Mouse (Mus musculus): Measurements from ENCODE around the gene Zfpm1. TPM values are rescaled to one million over a fixed set of nuclear protein-coding genes. Genes with fewer than 3 reads are reported as not detected.

Gene Zfpm1
- polyA plus RNA-seq, 1 experiment from 2014 or later = 2.9 TPM

DNA sequence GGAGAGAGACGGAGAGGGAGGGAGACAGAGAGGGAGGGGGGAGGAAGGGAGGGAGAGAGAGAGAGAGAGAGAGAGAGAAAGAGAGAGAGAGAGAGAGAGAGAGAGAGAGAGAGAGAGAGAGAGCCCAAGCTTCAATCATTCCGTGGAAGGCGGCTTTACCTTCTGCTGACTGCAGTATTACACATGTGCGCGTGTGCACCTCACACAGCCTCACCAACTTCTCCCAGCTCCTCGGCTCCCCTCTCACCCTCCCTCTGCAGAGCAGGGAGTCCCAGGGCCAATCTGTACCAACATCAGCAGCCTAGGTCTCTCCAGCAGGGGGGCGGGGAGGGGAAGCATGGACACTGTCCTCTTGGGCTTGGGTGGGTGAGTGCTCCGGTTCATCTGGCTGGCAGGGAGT, 81.0 kb downstream of the Zfpm1 start:
- 13% methylated on average over 7 of the region's 8 CpGs for WGBS
- Histone ChIP-seq H3K4me1 (ENCODE audit: insufficient read depth) (no peaks in the 10 kb centered on the region), H3K36me3 (ENCODE audit: insufficient read depth) (no peaks in the 10 kb centered on the region), H3K4me3 (ENCODE audit: low read depth, low read length) (no peak overlapping the region), H3K27ac (ENCODE audit: low read depth) (no peak overlapping the region), H3K9ac (no peak overlapping the region), H3K4me2 (no peak overlapping the region), H3K9me3 (ENCODE audit: low read depth, low read length) (no peaks in the 10 kb centered on the region), H3K27me3 (ENCODE audit: insufficient read depth, low read length) (no peaks in the 10 kb centered on the region)
- DNase-seq (no peak), ATAC-seq (ENCODE audit: insufficient read depth) (no peak)
- TF ChIP-seq CTCF (IDR thresholded peaks at IDR 0.05; ENCODE audit: low read depth) = no peak

DNA sequence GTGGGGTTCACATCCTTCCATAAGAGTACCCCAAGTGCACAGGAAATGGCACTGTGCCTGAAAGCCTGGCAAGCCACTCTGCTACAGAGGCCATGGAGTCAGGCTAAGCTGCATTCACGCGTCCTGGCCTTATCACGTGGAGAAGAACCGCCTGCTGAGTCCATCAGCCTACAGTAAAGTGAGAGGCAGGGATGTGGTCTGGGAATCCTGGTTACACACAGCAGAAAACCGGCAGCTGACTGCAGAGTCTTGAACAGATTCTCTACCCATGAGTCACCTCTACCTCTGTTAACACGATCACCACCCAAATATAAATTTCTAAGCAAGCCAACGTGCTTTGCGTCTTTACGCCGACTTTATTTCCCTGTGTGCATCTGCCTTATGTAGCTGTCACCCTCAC, 86.6 kb downstream of the Zfpm1 start:
- Histone ChIP-seq H3K36me3 (ENCODE audit: insufficient read depth) (no peaks in the 10 kb centered on the region), H3K4me2 (no peak overlapping the region), H3K9me3 (ENCODE audit: low read depth, low read length) (no peaks in the 10 kb centered on the region), H3K9ac (no peak overlapping the region), H3K27me3 (ENCODE audit: insufficient read depth, low read length) (no peaks in the 10 kb centered on the region), H3K4me1 (ENCODE audit: insufficient read depth) (no peaks in the 10 kb centered on the region), H3K4me3 (ENCODE audit: low read depth, low read length) (no peak overlapping the region), H3K27ac (ENCODE audit: low read depth) (no peak overlapping the region)
- DNase-seq = no peak
- no peak for TF ChIP-seq CTCF (IDR thresholded peaks at IDR 0.05; ENCODE audit: low read depth)
- WGBS = 58% methylated on average over 10 of the region's 10 CpGs
- ATAC-seq (ENCODE audit: insufficient read depth) = no peak

DNA sequence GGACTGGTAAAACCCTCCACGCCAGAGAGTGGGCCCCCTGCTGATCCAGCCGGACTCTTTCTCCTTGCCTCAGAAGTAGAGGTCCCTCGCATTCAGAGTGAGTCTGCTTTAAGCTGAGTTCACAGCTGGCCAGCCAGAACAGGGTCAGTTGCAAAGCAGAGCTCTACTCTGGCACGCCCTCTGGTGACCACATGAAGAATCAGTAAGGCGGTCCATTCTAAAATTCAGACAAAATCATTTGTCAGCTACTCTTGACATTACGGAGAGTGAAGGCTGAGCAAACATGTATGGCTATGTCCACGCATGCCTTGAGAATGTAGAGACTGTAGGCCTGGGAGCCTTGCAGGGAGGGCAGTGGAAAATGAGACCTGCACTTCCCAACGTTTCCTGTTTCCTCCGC, 87.7 kb downstream of the Zfpm1 start:
- Histone ChIP-seq H3K27ac (ENCODE audit: low read depth) (peak overlapping the region; percentile 55; the same call in 1 of the 2 replicates), H3K36me3 (ENCODE audit: insufficient read depth) (no peaks in the 10 kb centered on the region), H3K4me3 (ENCODE audit: low read depth, low read length) (no peak overlapping the region), H3K9ac (no peak overlapping the region), H3K4me2 (no peak overlapping the region), H3K4me1 (ENCODE audit: insufficient read depth) (no peaks in the 10 kb centered on the region), H3K27me3 (ENCODE audit: insufficient read depth, low read length) (no peaks in the 10 kb centered on the region), H3K9me3 (ENCODE audit: low read depth, low read length) (no peaks in the 10 kb centered on the region)
- peak; percentile 79 for ATAC-seq (ENCODE audit: insufficient read depth)
- TF ChIP-seq CTCF (IDR thresholded peaks at IDR 0.05; ENCODE audit: low read depth) = peak; percentile 87
- WGBS = 5% methylated on average over 9 of the region's 9 CpGs
- DNase-seq = peak; percentile 90

DNA sequence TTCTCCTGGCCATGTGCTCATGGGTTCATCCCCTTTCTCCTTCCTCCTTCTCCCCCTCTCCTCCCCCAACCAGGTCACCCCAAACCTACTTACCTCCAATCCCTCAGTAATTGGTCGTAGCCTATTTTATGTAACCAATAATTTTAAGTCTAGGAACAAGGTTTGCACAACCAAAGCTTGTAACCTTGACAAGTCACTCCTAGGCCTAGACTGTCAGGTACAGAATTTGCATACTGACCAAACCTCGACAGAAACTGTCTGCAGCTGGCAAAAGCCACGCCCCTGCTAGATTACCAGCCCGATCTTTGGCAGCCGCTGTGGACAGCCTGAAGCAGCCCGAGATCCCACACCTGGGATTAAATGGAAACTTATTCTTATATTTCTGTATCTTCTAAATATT, 89.8 kb downstream of the Zfpm1 start:
- DNase-seq (no peak), ATAC-seq (ENCODE audit: insufficient read depth) (no peak)
- Histone ChIP-seq H3K9ac (no peak overlapping the region), H3K4me1 (ENCODE audit: insufficient read depth) (no peaks in the 10 kb centered on the region), H3K4me3 (ENCODE audit: low read depth, low read length) (no peak overlapping the region), H3K36me3 (ENCODE audit: insufficient read depth) (no peaks in the 10 kb centered on the region), H3K4me2 (no peak overlapping the region), H3K27me3 (ENCODE audit: insufficient read depth, low read length) (no peaks in the 10 kb centered on the region), H3K27ac (ENCODE audit: low read depth) (no peak overlapping the region), H3K9me3 (ENCODE audit: low read depth, low read length) (no peaks in the 10 kb centered on the region)
- no peak for TF ChIP-seq CTCF (IDR thresholded peaks at IDR 0.05; ENCODE audit: low read depth)
- 57% methylated on average over 6 of the region's 6 CpGs for WGBS

DNA sequence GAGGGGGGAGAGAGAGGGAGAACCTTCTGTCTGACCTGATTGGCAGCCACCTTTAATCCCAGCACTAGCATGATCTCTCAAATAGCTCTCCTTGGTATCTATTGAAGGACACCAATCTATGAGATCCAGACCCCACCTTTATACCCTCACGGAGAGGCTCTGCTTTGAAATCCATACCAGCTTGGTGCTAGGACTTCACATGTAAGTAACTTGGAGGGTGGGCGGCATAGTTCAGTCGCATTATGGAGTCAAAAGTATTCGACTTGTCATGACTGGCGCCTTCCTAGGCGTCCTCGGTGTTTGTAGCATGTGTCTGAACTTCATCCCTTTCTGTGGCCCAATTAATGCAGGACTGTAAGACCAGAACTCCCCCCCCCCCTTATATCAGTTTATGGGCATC, 93.4 kb downstream of the Zfpm1 start:
- TF ChIP-seq CTCF (IDR thresholded peaks at IDR 0.05; ENCODE audit: low read depth) = no peak
- Histone ChIP-seq H3K4me2 (peak overlapping the region; percentile 79; the same call in 1 of the 2 replicates), H3K4me1 (ENCODE audit: insufficient read depth) (0 out of 2 replicates have a peak, but pooled peaks cover 10% of the 10 kb centered on the region), H3K36me3 (ENCODE audit: insufficient read depth) (peaks cover 10% of the 10 kb centered on the region; the same call in 1 of the 2 replicates), H3K9ac (no peak overlapping the region), H3K4me3 (ENCODE audit: low read depth, low read length) (no peak overlapping the region), H3K9me3 (ENCODE audit: low read depth, low read length) (no peaks in the 10 kb centered on the region), H3K27me3 (ENCODE audit: insufficient read depth, low read length) (no peaks in the 10 kb centered on the region), H3K27ac (ENCODE audit: low read depth) (no peak overlapping the region)
- WGBS = 92% methylated on average over 7 of the region's 7 CpGs
- DNase-seq (no peak), ATAC-seq (ENCODE audit: insufficient read depth) (no peak)

DNA sequence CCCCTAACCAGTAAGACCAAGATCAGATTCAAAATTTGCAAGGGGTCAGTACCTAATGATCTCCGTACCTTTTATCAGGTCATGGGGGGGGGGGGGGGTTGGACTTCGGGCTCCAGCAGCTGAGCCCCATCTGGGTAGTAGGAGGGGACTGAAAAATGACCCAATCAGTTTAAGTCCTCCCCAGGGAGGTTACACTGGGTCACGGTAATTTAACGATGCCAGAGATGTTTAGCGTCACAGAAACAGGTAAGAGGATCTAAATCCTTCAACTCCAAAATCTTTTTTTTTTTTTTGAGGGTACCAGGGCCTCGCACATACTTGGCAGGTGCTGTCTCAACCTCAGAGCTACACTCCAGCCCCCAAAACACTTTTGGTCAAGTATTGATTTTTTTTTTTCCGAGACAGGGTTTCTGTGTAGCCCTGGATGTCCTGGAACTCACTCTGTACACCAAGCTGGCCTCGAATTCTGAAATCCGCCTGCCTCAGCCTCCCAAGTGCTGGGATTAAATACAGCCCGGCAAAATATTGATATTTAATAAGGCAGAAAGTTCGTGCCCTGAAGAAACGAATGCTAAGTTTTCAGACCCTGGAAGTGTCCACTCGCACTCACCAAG, 93.9 kb downstream of the Zfpm1 start:
- peaks cover 15% of the 10 kb centered on the region; the same call in 1 of the 2 replicates for H3K36me3 ChIP-seq (ENCODE audit: insufficient read depth)
- H3K9me3 ChIP-seq (ENCODE audit: low read depth, low read length) = no peaks in the 10 kb centered on the region
- DNase-seq (no peak), ATAC-seq (ENCODE audit: insufficient read depth) (peak; percentile 25)
- H3K4me1 ChIP-seq (ENCODE audit: insufficient read depth) = 0 out of 2 replicates have a peak, but pooled peaks cover 10% of the 10 kb centered on the region
- 0 out of 2 replicates have a peak overlapping the region, but pooled peaks have one; percentile 19 for H3K27ac ChIP-seq (ENCODE audit: low read depth)
- H3K4me3 ChIP-seq (ENCODE audit: low read depth, low read length) = peak overlapping the region; percentile 86
- H3K9ac ChIP-seq = peak overlapping the region; percentile 88; the same call in 1 of the 2 replicates
- H3K4me2 ChIP-seq = peak overlapping the region; percentile 79
- WGBS = 26% methylated on average over 13 of the region's 13 CpGs
- H3K27me3 ChIP-seq (ENCODE audit: insufficient read depth, low read length) = no peaks in the 10 kb centered on the region
- TF ChIP-seq CTCF (IDR thresholded peaks at IDR 0.05; ENCODE audit: low read depth) = no peak

DNA sequence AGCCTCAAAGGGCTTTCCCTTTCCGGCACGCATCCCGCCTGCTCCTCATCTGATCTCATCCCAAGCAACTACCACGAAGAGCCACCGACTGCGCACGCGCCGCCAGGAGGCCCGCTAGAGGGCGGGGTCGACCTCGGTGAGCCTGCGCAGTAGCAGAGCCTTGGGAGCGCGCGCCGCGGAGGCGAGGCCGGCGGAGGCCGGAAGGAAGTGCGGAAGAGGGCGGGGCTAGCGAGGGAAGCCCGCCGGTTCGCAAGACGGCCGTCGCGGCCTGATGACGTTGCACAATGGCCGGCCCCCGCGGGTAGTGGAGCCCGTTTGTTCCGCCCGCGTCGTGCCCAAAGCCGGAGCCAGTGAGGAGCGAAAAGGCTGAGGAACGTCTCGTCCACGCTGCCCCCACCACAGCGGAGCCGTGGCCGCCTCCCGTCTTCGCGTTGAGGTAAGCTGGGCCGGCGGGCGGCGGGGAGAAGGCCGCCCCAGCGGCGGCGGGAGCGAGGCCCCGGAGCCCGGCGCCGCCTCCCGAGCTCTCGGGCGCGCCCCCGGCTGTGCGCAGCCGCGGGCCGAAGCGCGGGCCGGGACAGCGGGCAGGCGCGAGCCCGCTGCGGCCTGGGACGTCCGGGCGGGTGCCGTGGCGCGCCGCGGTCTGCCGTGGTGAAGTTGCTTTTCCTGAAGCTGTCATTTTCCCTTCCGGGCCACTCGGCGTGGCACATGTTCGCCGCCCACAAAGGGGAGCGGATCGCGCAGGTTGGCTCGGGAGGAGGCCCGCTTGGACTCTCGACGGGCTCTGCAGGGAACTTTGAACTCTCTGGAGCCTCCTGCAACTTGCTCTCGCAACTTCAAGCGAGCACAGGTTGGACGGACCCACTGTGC, 94.7 kb downstream of the Zfpm1 start, which contains the start of gene Zc3h18:
Zc3h18 (plus strand) TSS at position 245 of the 867 bp plus-strand sequence.
- Histone ChIP-seq H3K27ac (ENCODE audit: low read depth) (peak within 1 kb of the TSS; percentile 94), H3K4me1 (ENCODE audit: insufficient read depth) (0 out of 2 replicates have a peak, but pooled peaks cover 10% of the 10 kb centered on the region), H3K4me2 (peak within 1 kb of the TSS; percentile 79), H3K9ac (peak within 1 kb of the TSS; percentile 88), H3K27me3 (ENCODE audit: insufficient read depth, low read length) (no peaks in the 10 kb centered on the region), H3K9me3 (ENCODE audit: low read depth, low read length) (no peaks in the 10 kb centered on the region), H3K4me3 (ENCODE audit: low read depth, low read length) (peak within 1 kb of the TSS; percentile 86), H3K36me3 (ENCODE audit: insufficient read depth) (peaks cover 19% of the 10 kb centered on the region; the same call in 1 of the 2 replicates)
- TF ChIP-seq CTCF (IDR thresholded peaks at IDR 0.05; ENCODE audit: low read depth) = peak; percentile 63
- DNase-seq (peak; percentile 100), ATAC-seq (ENCODE audit: insufficient read depth) (peak; percentile 93)
- under 1% methylated on average over 107 of the region's 107 CpGs for WGBS

All from lung, embryonic 14.5 days (tissue).